Mouse (Mus musculus) MEL (cell line): Measurements from ENCODE around the gene Ptpn14. TPM values are rescaled to one million over a fixed set of nuclear protein-coding genes. Genes with fewer than 3 reads are reported as not detected.

ENCODE experiments used
- DNase-seq: peaks from one replicate; pipeline ENCODE4 v3.0.0; 2011; ENCODE audit warnings: low read depth, low spot score
- H3K27ac ChIP-seq: 2 replicates; pipeline ENCODE4 v1.5.1; 2012; ENCODE audit warnings: low read depth, mild to moderate bottlenecking, control low read depth, low read length, moderate library complexity; ENCODE audit not compliant: control insufficient read depth
- H3K27me3 ChIP-seq, 2 experiments: fragments of 150-350 bp in 1 of 2; sonication (generic) in 1 of 2; 2 replicates each; pipeline ENCODE4 v1.6.1; 2012; ENCODE audit warnings: low read length in 2 of 2, mild to moderate bottlenecking in 2 of 2, improper control_type of control experiment in 1 of 2, moderate library complexity in 1 of 2; ENCODE audit not compliant: insufficient read depth in 2 of 2, control insufficient read depth in 1 of 2
- H3K36me3 ChIP-seq, 2 experiments: 2 replicates each; pipeline ENCODE4 v1.6.1; 2012 to 2014; ENCODE audit warnings: low read length in 2 of 2, improper control_type of control experiment in 1 of 2, inconsistent platforms in 1 of 2, mild to moderate bottlenecking in 1 of 2; ENCODE audit not compliant: insufficient read depth in 2 of 2, control insufficient read depth in 1 of 2
- H3K4me1 ChIP-seq, 2 experiments: fragments of 150-350 bp in 1 of 2; sonication (generic) in 1 of 2; 2 replicates each; pipeline ENCODE4 v1.6.1; 2012; ENCODE audit warnings: low read length in 2 of 2, improper control_type of control experiment in 1 of 2, mild to moderate bottlenecking in 1 of 2; ENCODE audit not compliant: insufficient read depth in 2 of 2, control insufficient read depth in 1 of 2
- H3K4me3 ChIP-seq, 2 experiments: fragments of 150-350 bp in 1 of 2; sonication (generic) in 1 of 2; 2 replicates each; pipeline ENCODE4 v1.5.1; 2012; ENCODE audit warnings: low read depth in 2 of 2, low read length in 2 of 2, mild to moderate bottlenecking in 2 of 2, moderate library complexity in 2 of 2, control low read depth in 1 of 2, improper control_type of control experiment in 1 of 2; ENCODE audit not compliant: control insufficient read depth in 1 of 2, insufficient read depth in 1 of 2
- H3K79me2 ChIP-seq: 2 replicates; pipeline ENCODE4 v1.6.1; 2012; ENCODE audit warnings: mild to moderate bottlenecking, low read length, moderate library complexity; ENCODE audit not compliant: control insufficient read depth, poor library complexity, insufficient read depth
- H3K9ac ChIP-seq: 2 replicates; pipeline ENCODE4 v1.6.1; 2012; ENCODE audit warnings: low read depth, mild to moderate bottlenecking, control low read depth, low read length, moderate library complexity; ENCODE audit not compliant: control insufficient read depth, poor library complexity, severe bottlenecking
- H3K9me3 ChIP-seq: fragments of 150-350 bp; sonication (generic); replicated peaks from 2 replicates; pipeline ENCODE4 v1.6.1; 2012; ENCODE audit warnings: mild to moderate bottlenecking, low read length, improper control_type of control experiment, moderate library complexity; ENCODE audit not compliant: insufficient read depth
- CHD2 ChIP-seq: IDR thresholded peaks from 2 replicates; pipeline ENCODE4 v1.6.1; 2011; ENCODE audit warnings: low read length, improper control_type of control experiment
- ELF1 ChIP-seq: IDR thresholded peaks from 2 replicates; pipeline ENCODE4 v1.6.1; 2014; ENCODE audit warnings: low read depth, mild to moderate bottlenecking, inconsistent platforms, low read length, improper control_type of control experiment, moderate library complexity
- ETS1 ChIP-seq: IDR thresholded peaks from 2 replicates; pipeline ENCODE4 v1.6.1; 2012; ENCODE audit warnings: low read depth, mild to moderate bottlenecking, inconsistent platforms, low read length, improper control_type of control experiment, moderate library complexity
- GABPA ChIP-seq: IDR thresholded peaks from 2 replicates; pipeline ENCODE4 v1.6.1; 2012; ENCODE audit warnings: low read depth, mild to moderate bottlenecking, inconsistent platforms, low read length, improper control_type of control experiment, moderate library complexity
- JUND ChIP-seq: IDR thresholded peaks from 2 replicates; pipeline ENCODE4 v1.6.1; 2011; ENCODE audit warnings: low read depth, mild to moderate bottlenecking, improper control_type of control experiment, low read length
- MAX ChIP-seq: IDR thresholded peaks from 2 replicates; pipeline ENCODE4 v1.6.1; 2011; ENCODE audit warnings: low read length, improper control_type of control experiment
- MAZ ChIP-seq: IDR thresholded peaks from 2 replicates; pipeline ENCODE4 v1.6.1; 2012; ENCODE audit warnings: low read depth, mild to moderate bottlenecking, inconsistent platforms, low read length, improper control_type of control experiment
- MXI1 ChIP-seq: IDR thresholded peaks from 2 replicates; pipeline ENCODE4 v1.6.1; 2011; ENCODE audit warnings: mild to moderate bottlenecking, low read depth, low read length, improper control_type of control experiment
- MYB ChIP-seq: IDR thresholded peaks from 2 replicates; pipeline ENCODE4 v1.6.1; 2011; ENCODE audit warnings: mild to moderate bottlenecking, low read depth, low read length, improper control_type of control experiment
- NELFE ChIP-seq: IDR thresholded peaks from 2 replicates; pipeline ENCODE4 v1.6.1; 2011; ENCODE audit warnings: low read depth, low read length, improper control_type of control experiment
- NRF1 ChIP-seq: IDR thresholded peaks from 2 replicates; pipeline ENCODE4 v1.6.1; 2014; ENCODE audit warnings: low read depth, mild to moderate bottlenecking, inconsistent platforms, low read length, improper control_type of control experiment, moderate library complexity; ENCODE audit not compliant: poor library complexity, insufficient read depth, severe bottlenecking
- POLR2A ChIP-seq, 2 experiments: IDR thresholded peaks; 2 replicates each; pipeline ENCODE4 v1.6.1; 2011 to 2012; ENCODE audit warnings: low read length in 2 of 2, mild to moderate bottlenecking in 2 of 2, control low read depth in 1 of 2, improper control_type of control experiment in 1 of 2, low read depth in 1 of 2, moderate library complexity in 1 of 2; ENCODE audit not compliant: control insufficient read depth in 1 of 2, insufficient read depth in 1 of 2, poor library complexity in 1 of 2
- RAD21 ChIP-seq: IDR thresholded peaks from 2 replicates; pipeline ENCODE4 v1.6.1; 2011; ENCODE audit warnings: mild to moderate bottlenecking, low read depth, low read length, improper control_type of control experiment
- SMC3 ChIP-seq: IDR thresholded peaks from 2 replicates; pipeline ENCODE4 v1.6.1; 2011; ENCODE audit warnings: low read depth, low read length, improper control_type of control experiment
- USF1 ChIP-seq: IDR thresholded peaks from 2 replicates; pipeline ENCODE4 v1.6.1; 2014; ENCODE audit warnings: low read depth, mild to moderate bottlenecking, inconsistent platforms, low read length, improper control_type of control experiment, moderate library complexity
- ZC3H11A ChIP-seq: IDR thresholded peaks from 2 replicates; pipeline ENCODE4 v1.6.1; 2012; ENCODE audit warnings: low read depth, mild to moderate bottlenecking, inconsistent platforms, low read length, improper control_type of control experiment
- ZNF384 ChIP-seq: IDR thresholded peaks from 2 replicates; pipeline ENCODE4 v1.6.1; 2012; ENCODE audit warnings: low read depth, mild to moderate bottlenecking, inconsistent platforms, low read length, improper control_type of control experiment
- polyA plus RNA-seq, 2 experiments: library from polyadenylated mRNA; stranded (reverse) in 1 of 2; unstranded in 1 of 2; fragments of >175 nt in 1 of 2; fragments of >200 nt in 1 of 2; gene quantifications; 2 replicates each; pipeline versions ENCODE4 v1.2.1 to v1.2.4; 2012; ENCODE audit warnings: low replicate concordance in 2 of 2, low read depth in 1 of 2; ENCODE audit not compliant: insufficient read length in 2 of 2, insufficient read depth in 1 of 2, missing spikeins in 1 of 2
- total RNA-seq: library from RNA; depleted of rRNA; stranded (reverse); fragments of 300-350 nt; gene quantifications from 2 replicates; pipeline ENCODE4 v1.2.3, GENCODE M21; 2012

Gene Ptpn14
- total and polyA plus RNA-seq, 3 experiments = 0.62 to 1.0 TPM; not detected in 1

DNA sequence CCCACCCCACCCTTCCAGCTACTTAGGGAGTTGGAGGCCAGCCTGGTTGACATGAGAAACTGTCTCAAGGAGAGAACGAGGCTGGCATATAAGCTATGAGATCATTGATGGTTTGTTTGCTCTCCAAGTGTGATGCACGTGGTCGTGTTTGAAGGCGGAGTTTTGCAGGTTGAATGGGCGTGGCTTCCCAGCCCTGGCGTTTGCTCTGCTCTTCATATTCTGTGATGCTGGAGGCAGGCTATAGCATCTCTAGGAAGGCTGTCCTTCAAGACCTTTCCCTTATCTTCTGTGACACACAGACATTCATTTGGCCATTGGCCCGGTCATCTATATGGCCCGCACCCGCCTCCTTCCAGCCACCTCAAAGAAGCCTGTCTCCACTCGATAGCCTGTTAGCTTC, 39.1 kb downstream of the Ptpn14 start:
- TF ChIP-seq ZNF384 = no peak
- no peak for TF ChIP-seq RAD21
- no peaks in the 10 kb centered on the region for H3K9me3 ChIP-seq
- no peak overlapping the region for H3K27ac ChIP-seq
- no peaks in the 10 kb centered on the region for H3K4me1 ChIP-seq
- no peak overlapping the region for H3K9ac ChIP-seq
- H3K27me3 ChIP-seq = no peaks in the 10 kb centered on the region
- no peak for DNase-seq
- no peaks in the 10 kb centered on the region for H3K36me3 ChIP-seq
- no peak overlapping the region for H3K4me3 ChIP-seq
- H3K79me2 ChIP-seq = no peaks in the 10 kb centered on the region

DNA sequence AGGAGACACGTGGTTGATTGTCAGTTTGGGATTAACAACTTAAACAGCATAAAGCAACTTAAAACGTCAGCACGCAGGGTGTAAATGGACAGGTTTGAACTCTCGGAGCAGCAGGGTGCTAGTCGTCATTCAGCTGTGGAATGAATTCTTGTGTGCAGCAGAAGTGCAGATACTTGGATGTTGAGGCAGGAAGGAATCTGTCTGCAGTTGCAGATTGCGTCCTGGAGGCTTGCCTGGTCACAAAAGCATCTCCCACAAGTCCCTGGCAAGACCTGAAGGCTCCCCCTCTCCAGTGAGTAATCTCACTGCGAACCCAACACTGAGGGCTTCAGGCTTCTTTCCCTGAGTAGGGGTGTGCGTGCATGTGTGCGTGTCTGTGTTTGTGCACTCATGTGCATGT, 39.8 kb downstream of the Ptpn14 start:
- H3K9me3 ChIP-seq = no peaks in the 10 kb centered on the region
- no peaks in the 10 kb centered on the region for H3K79me2 ChIP-seq
- H3K27me3 ChIP-seq = no peaks in the 10 kb centered on the region
- no peak overlapping the region for H3K4me3 ChIP-seq
- H3K9ac ChIP-seq = no peak overlapping the region
- no peak for DNase-seq
- no peak overlapping the region for H3K27ac ChIP-seq
- H3K36me3 ChIP-seq = no peaks in the 10 kb centered on the region
- no peaks in the 10 kb centered on the region for H3K4me1 ChIP-seq
- no peak for TF ChIP-seq MAZ
- no peak for TF ChIP-seq GABPA
- TF ChIP-seq CHD2 = no peak
- TF ChIP-seq MXI1 = no peak
- TF ChIP-seq NELFE = no peak
- TF ChIP-seq ETS1 = no peak
- TF ChIP-seq MAX = no peak
- TF ChIP-seq POLR2A (IDR thresholded peaks at IDR 0.05; ENCODE audit: control insufficient read depth in 1 of 2, insufficient read depth in 1 of 2, low read depth in 1 of 2, low read length in 2 of 2, poor library complexity in 1 of 2) = no peak
- no peak for TF ChIP-seq JUND
- no peak for TF ChIP-seq SMC3
- no peak for TF ChIP-seq RAD21
- no peak for TF ChIP-seq USF1
- TF ChIP-seq, all 39 proteins: peak for 0

DNA sequence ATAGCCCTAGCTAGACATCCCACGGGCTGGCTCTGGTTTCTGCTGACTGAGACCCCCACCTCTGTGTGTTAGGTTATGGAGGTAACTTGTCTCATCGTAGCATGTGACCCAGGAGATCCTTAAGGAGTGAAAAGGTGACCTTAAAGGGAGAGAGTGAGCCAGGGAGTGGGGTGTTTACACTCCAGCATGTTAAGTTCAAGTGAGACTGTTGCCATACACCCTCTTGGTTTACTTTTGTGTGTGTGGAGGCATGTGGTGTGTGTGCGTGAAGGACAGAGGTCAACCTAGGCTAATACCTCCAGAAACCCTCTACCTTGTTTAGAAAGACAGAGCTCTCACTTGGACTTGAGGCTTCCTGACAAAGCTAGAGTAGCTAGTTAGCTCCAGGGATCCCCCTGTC, 42.4 kb downstream of the Ptpn14 start:
- Histone ChIP-seq H3K27me3 (no peaks in the 10 kb centered on the region), H3K27ac (no peak overlapping the region), H3K79me2 (no peaks in the 10 kb centered on the region), H3K36me3 (no peaks in the 10 kb centered on the region), H3K9ac (no peak overlapping the region), H3K4me1 (no peaks in the 10 kb centered on the region), H3K4me3 (no peak overlapping the region), H3K9me3 (no peaks in the 10 kb centered on the region)
- no peak for DNase-seq
- TF ChIP-seq ZC3H11A = no peak
- TF ChIP-seq MYB = no peak
- TF ChIP-seq ELF1 = no peak
- TF ChIP-seq NRF1 = no peak
